19 mouse cellular contexts compared by ENCODE assay signal in genomic region chr8:13141681-13142080, GRCm38 (mm10). TPM values are rescaled to one million over a fixed set of nuclear protein-coding genes. Genes with fewer than 3 reads are reported as not detected.
DNase-seq lines count a peak whose midpoint lies in the region; ATAC-seq and TF ChIP-seq lines count a peak whose summit lies in the region.
"Had no signal": no experiment of that assay in that cellular context is flagged by ENCODE, and none has a peak within 500 bp of the region (broad histone marks: within the 10 kb centered on the region; RNA-seq: fewer than 3 reads in every experiment).

No protein-coding gene starts in this region.

- TF ChIP-seq POLR2A in liver, adult 2 months (IDR thresholded peaks at IDR 0.05; ENCODE audit: extremely low read depth, insufficient read depth, low read length): no peak

- no peaks in the 10 kb centered on the region for H3K27me3 ChIP-seq in liver, adult 2 months (ENCODE audit: control insufficient read depth, insufficient read depth, low read length)
- no peaks in the 10 kb centered on the region for H3K27me3 ChIP-seq in liver, embryonic 11.5 days (replicated peaks; ENCODE audit: control insufficient read depth, insufficient read depth, low read length)
- no peaks in the 10 kb centered on the region for H3K27me3 ChIP-seq in midbrain, embryonic 11.5 days (ENCODE audit: control insufficient read depth, insufficient read depth, low read length)
- H3K27me3 ChIP-seq in midbrain, embryonic 16.5 days (ENCODE audit: control insufficient read depth, insufficient read depth, low read depth, low read length): no peaks in the 10 kb centered on the region
- H3K27me3 ChIP-seq: CH12.LX, Patski had no signal

- DNase-seq in liver, adult 2 months (ENCODE audit: extremely low read depth, low read depth, low spot score): peak; percentile 55
- DNase-seq in liver, embryonic 11.5 days (ENCODE audit: low spot score): no peak
- DNase-seq in midbrain, embryonic 11.5 days (ENCODE audit: low spot score, missing footprints): peak; percentile 54
- DNase-seq: adrenal gland, adult 2 months; adrenal gland, adult 8-10 months; adrenal gland, postnatal 10 days; adrenal gland, postnatal 14 days; adrenal gland, postnatal 25 days; adrenal gland, postnatal 36 days; B cell, adult 2 months; cerebellum, adult 11 months; cerebellum, adult 11-12 months; cerebellum, adult 18-20 months had no signal

- no peak overlapping the region for H3K4me2 ChIP-seq in liver, embryonic 11.5 days
- no peak overlapping the region for H3K4me2 ChIP-seq in midbrain, embryonic 11.5 days
- H3K4me2 ChIP-seq in midbrain, embryonic 16.5 days (ENCODE audit: low read length): no peak overlapping the region

- no peak for ATAC-seq in liver, embryonic 11.5 days (replicated peaks; ENCODE audit: low FRiP score)
- no peak for ATAC-seq in midbrain, embryonic 11.5 days (ENCODE audit: low FRiP score)
- no peak for ATAC-seq in midbrain, embryonic 16.5 days
- ATAC-seq: activated CD4-positive, CD25-positive, alpha-beta regulatory T cell, adult 4 months; CD4-positive, CD25-positive, alpha-beta regulatory T cell, adult 4 months; Patski had no signal

- no peaks in the 10 kb centered on the region for H3K79me2 ChIP-seq in liver, adult 2 months (ENCODE audit: control insufficient read depth, insufficient read depth, low read length)

- H3K9me3 ChIP-seq in liver, embryonic 11.5 days (ENCODE audit: control insufficient read depth, low read length): no peaks in the 10 kb centered on the region
- H3K9me3 ChIP-seq in midbrain, embryonic 11.5 days (ENCODE audit: control insufficient read depth, low read length): no peaks in the 10 kb centered on the region
- no peaks in the 10 kb centered on the region for H3K9me3 ChIP-seq in midbrain, embryonic 16.5 days (replicated peaks; ENCODE audit: control insufficient read depth, low read length, poor library complexity, severe bottlenecking)
- H3K9me3 ChIP-seq: G1E had no signal

- peaks cover 2% of the 10 kb centered on the region; the same call in 1 of the 2 replicates for H3K4me1 ChIP-seq in liver, adult 2 months (ENCODE audit: control insufficient read depth, insufficient read depth, low read length)
- no peaks in the 10 kb centered on the region for H3K4me1 ChIP-seq in liver, embryonic 11.5 days (replicated peaks; ENCODE audit: control insufficient read depth, insufficient read depth, low read length)
- no peaks in the 10 kb centered on the region for H3K4me1 ChIP-seq in midbrain, embryonic 11.5 days (ENCODE audit: control insufficient read depth, insufficient read depth, low read length)
- no peaks in the 10 kb centered on the region for H3K4me1 ChIP-seq in midbrain, embryonic 16.5 days (ENCODE audit: control insufficient read depth, insufficient read depth, low read length)

- H3K9ac ChIP-seq in liver, adult 2 months (ENCODE audit: low read depth, low read length): no peak overlapping the region
- H3K9ac ChIP-seq in liver, embryonic 11.5 days (ENCODE audit: low read depth, low read length): no peak overlapping the region
- H3K9ac ChIP-seq in midbrain, embryonic 11.5 days (ENCODE audit: low read length): no peak overlapping the region
- no peak overlapping the region for H3K9ac ChIP-seq in midbrain, embryonic 16.5 days (ENCODE audit: low read depth, low read length)

- peaks cover 74% of the 10 kb centered on the region for H3K36me3 ChIP-seq in liver, adult 2 months (ENCODE audit: control insufficient read depth, insufficient read depth, low read length)
- peaks cover 85% of the 10 kb centered on the region for H3K36me3 ChIP-seq in liver, embryonic 11.5 days (ENCODE audit: control insufficient read depth, insufficient read depth, low read length)
- H3K36me3 ChIP-seq in midbrain, embryonic 11.5 days (ENCODE audit: control insufficient read depth, insufficient read depth, low read length): peaks cover 53% of the 10 kb centered on the region
- peaks cover 65% of the 10 kb centered on the region for H3K36me3 ChIP-seq in midbrain, embryonic 16.5 days (ENCODE audit: control insufficient read depth, insufficient read depth, low read length)

- WGBS in liver, adult 2 months: 75% methylated on average over 5 of the region's 5 CpGs
- 89% methylated on average over 5 of the region's 5 CpGs for WGBS in liver, embryonic 11.5 days
- 94% methylated on average over 5 of the region's 5 CpGs for WGBS in midbrain, embryonic 11.5 days
- WGBS in midbrain, embryonic 16.5 days: 95% methylated on average over 5 of the region's 5 CpGs

- H3K27ac ChIP-seq in liver, adult 2 months (replicated peaks; ENCODE audit: insufficient read depth, low read depth, low read length): no peak overlapping the region
- no peak overlapping the region for H3K27ac ChIP-seq in liver, embryonic 11.5 days (ENCODE audit: low read depth, low read length)
- H3K27ac ChIP-seq in midbrain, embryonic 11.5 days (ENCODE audit: low read depth, low read length): no peak overlapping the region
- no peak overlapping the region for H3K27ac ChIP-seq in midbrain, embryonic 16.5 days (ENCODE audit: low read length)

- TF ChIP-seq CTCF in liver, adult 2 months (IDR thresholded peaks at IDR 0.05; ENCODE audit: low read depth, low read length): no peak

- no peak overlapping the region for H3K4me3 ChIP-seq in liver, adult 2 months (ENCODE audit: insufficient read depth, low read depth, low read length)
- no peak overlapping the region for H3K4me3 ChIP-seq in liver, embryonic 11.5 days (ENCODE audit: low read depth, low read length)
- no peak overlapping the region for H3K4me3 ChIP-seq in midbrain, embryonic 11.5 days (ENCODE audit: low read depth, low read length)
- H3K4me3 ChIP-seq in midbrain, embryonic 16.5 days (ENCODE audit: low read depth, low read length): no peak overlapping the region

RNA-seq across cellular contexts. Expression of gene Lamp1, which starts 17.3 kb away (rescaled TPM):
- 381 and 420 TPM in 2 replicates for total RNA-seq in liver, adult 2 months (2014; rRNA removed)
- polyA plus RNA-seq in liver, adult 2 months (2012; rRNA removed): 563 and 625 TPM in 2 replicates
- 251 and 283 TPM in 2 replicates for polyA plus RNA-seq in liver, embryonic 11.5 days (2014; fragmentation: Nextera tagmentation; extraction: Ambion mirVana)
- 274 and 282 TPM in 2 replicates for polyA plus RNA-seq in midbrain, embryonic 11.5 days (2014; fragmentation: Nextera tagmentation; extraction: Ambion mirVana)
- polyA plus RNA-seq in midbrain, embryonic 16.5 days (2015; fragmentation: Nextera tagmentation; extraction: Ambion mirVana): 263 and 294 TPM in 2 replicates

RNA-seq across cellular contexts. Expression of gene Cul4a, which starts 36.3 kb away (rescaled TPM):
- 85.4 and 95.0 TPM in 2 replicates for total RNA-seq in liver, adult 2 months (2014; rRNA removed)
- polyA plus RNA-seq in liver, adult 2 months (2012; rRNA removed): 42.4 and 46.0 TPM in 2 replicates
- polyA plus RNA-seq in liver, embryonic 11.5 days (2014; fragmentation: Nextera tagmentation; extraction: Ambion mirVana): 111 and 123 TPM in 2 replicates
- polyA plus RNA-seq in midbrain, embryonic 11.5 days (2014; fragmentation: Nextera tagmentation; extraction: Ambion mirVana): 89.7 and 90.1 TPM in 2 replicates
- polyA plus RNA-seq in midbrain, embryonic 16.5 days (2015; fragmentation: Nextera tagmentation; extraction: Ambion mirVana): 72.9 and 77.1 TPM in 2 replicates

RNA-seq across cellular contexts. Expression of gene Pcid2, which starts 36.4 kb away (rescaled TPM):
- total RNA-seq in liver, adult 2 months (2014; rRNA removed): 7.0 and 11.2 TPM in 2 replicates
- polyA plus RNA-seq in liver, adult 2 months (2012; rRNA removed): 11.6 and 12.2 TPM in 2 replicates
- 38.8 and 46.0 TPM in 2 replicates for polyA plus RNA-seq in liver, embryonic 11.5 days (2014; fragmentation: Nextera tagmentation; extraction: Ambion mirVana)
- polyA plus RNA-seq in midbrain, embryonic 11.5 days (2014; fragmentation: Nextera tagmentation; extraction: Ambion mirVana): 51.5 and 58.3 TPM in 2 replicates
- polyA plus RNA-seq in midbrain, embryonic 16.5 days (2015; fragmentation: Nextera tagmentation; extraction: Ambion mirVana): 38.6 and 42.3 TPM in 2 replicates

RNA-seq across cellular contexts. Expression of gene Grtp1, which starts 58.7 kb away (rescaled TPM):
- 25.3 and 25.5 TPM in 2 replicates for total RNA-seq in liver, adult 2 months (2014; rRNA removed)
- 28.3 and 30.3 TPM in 2 replicates for polyA plus RNA-seq in liver, adult 2 months (2012; rRNA removed)
- 19.7 and 23.3 TPM in 2 replicates for polyA plus RNA-seq in liver, embryonic 11.5 days (2014; fragmentation: Nextera tagmentation; extraction: Ambion mirVana)
- 20.9 and 22.0 TPM in 2 replicates for polyA plus RNA-seq in midbrain, embryonic 11.5 days (2014; fragmentation: Nextera tagmentation; extraction: Ambion mirVana)
- 16.9 and 19.7 TPM in 2 replicates for polyA plus RNA-seq in midbrain, embryonic 16.5 days (2015; fragmentation: Nextera tagmentation; extraction: Ambion mirVana)
